8 mouse cellular contexts compared by ENCODE assay signal in genomic region chr13:37777351-37778146, GRCm38 (mm10). TPM values are rescaled to one million over a fixed set of nuclear protein-coding genes. Genes with fewer than 3 reads are reported as not detected.
DNase-seq lines count a peak whose midpoint lies in the region; ATAC-seq lines count a peak whose summit lies in the region.

No protein-coding gene starts in this region.

- peaks cover 44% of the 10 kb centered on the region for H3K27me3 ChIP-seq in hindbrain, embryonic 13.5 days
- H3K27me3 ChIP-seq in midbrain, embryonic 12.5 days = peaks cover 47% of the 10 kb centered on the region

- DNase-seq in frontal cortex, postnatal 25 days (ENCODE audit: low spot score in 2 of 2) = no peak
- DNase-seq in thymus, postnatal 0 days (ENCODE audit: low spot score) = peak; percentile 35
- DNase-seq in thymus, postnatal 14 days = no peak
- no peak for DNase-seq in adrenal gland, postnatal 10 days
- DNase-seq in gastrocnemius, postnatal 25 days = no peak

- peaks cover 22% of the 10 kb centered on the region for H3K4me1 ChIP-seq in hindbrain, embryonic 13.5 days (replicated peaks)
- H3K4me1 ChIP-seq in midbrain, embryonic 12.5 days = peaks cover 18% of the 10 kb centered on the region

- 18% methylated on average over 25 of the region's 25 CpGs for WGBS in hindbrain, embryonic 13.5 days
- 14% methylated on average over 25 of the region's 25 CpGs for WGBS in midbrain, embryonic 12.5 days

- no peak overlapping the region for H3K27ac ChIP-seq in hindbrain, embryonic 13.5 days
- no peak overlapping the region for H3K27ac ChIP-seq in midbrain, embryonic 12.5 days (replicated peaks)

- peak overlapping the region; percentile 57 for H3K4me3 ChIP-seq in hindbrain, embryonic 13.5 days
- peak overlapping the region; percentile 56 for H3K4me3 ChIP-seq in midbrain, embryonic 12.5 days

- no peaks in the 10 kb centered on the region for H3K9me3 ChIP-seq in hindbrain, embryonic 13.5 days
- no peaks in the 10 kb centered on the region for H3K9me3 ChIP-seq in midbrain, embryonic 12.5 days

- H3K36me3 ChIP-seq in hindbrain, embryonic 13.5 days = no peaks in the 10 kb centered on the region
- H3K36me3 ChIP-seq in midbrain, embryonic 12.5 days = no peaks in the 10 kb centered on the region

- peak overlapping the region; percentile 100 for H3K4me2 ChIP-seq in hindbrain, embryonic 13.5 days
- peak overlapping the region; percentile 98 for H3K4me2 ChIP-seq in midbrain, embryonic 12.5 days (replicated peaks)

- peak overlapping the region; percentile 69 for H3K9ac ChIP-seq in hindbrain, embryonic 13.5 days
- H3K9ac ChIP-seq in midbrain, embryonic 12.5 days (replicated peaks) = peak overlapping the region; percentile 58

- ATAC-seq in frontal cortex, adult (ENCODE audit: low TSS enrichment) = peak; percentile 45; the same call in 1 of the 2 replicates
- 0 out of 2 replicates have a peak, but pooled peaks have one; percentile 33 for ATAC-seq in hindbrain, embryonic 13.5 days (ENCODE audit: low FRiP score)
- no peak for ATAC-seq in midbrain, embryonic 12.5 days (ENCODE audit: low FRiP score, low read depth)

RNA-seq across cellular contexts. Expression of gene Rreb1, which starts 0.7 kb away (rescaled TPM):
- 8.5 and 9.6 TPM in 2 replicates for polyA plus RNA-seq in thymus, postnatal 0 days (2015; fragmentation: Nextera tagmentation; extraction: Ambion mirVana)
- polyA plus RNA-seq in hindbrain, embryonic 13.5 days (2015; fragmentation: Nextera tagmentation; extraction: Ambion mirVana) = 2.5 and 3.2 TPM in 2 replicates
- 4.6 and 5.7 TPM in 2 replicates for polyA plus RNA-seq in midbrain, embryonic 12.5 days (2016; fragmentation: Nextera tagmentation; extraction: Ambion mirVana)
- total RNA-seq in adrenal gland, postnatal 10 days (2021) = 10 to 100 TPM; 57.4 to 74.8 TPM
- 10 to 100 TPM; 23.5 to 24.0 TPM for total RNA-seq in gastrocnemius, postnatal 25 days (2021)
